Mouse (Mus musculus): ENCODE data around the gene Arhgef39. TPM values are rescaled to one million over a fixed set of nuclear protein-coding genes. Genes with fewer than 3 reads are reported as not detected.

Arhgef39 gene
- polyA plus RNA-seq, 1 experiment, result 17.3 TPM

- no peak for TF ChIP-seq POLR2A (IDR thresholded peaks at IDR 0.05; ENCODE audit: low read depth, low read length)
- TF ChIP-seq CTCF (conservative IDR thresholded peaks at IDR 0.05; ENCODE audit: insufficient read depth, insufficient read length, low read depth, low read length), result no peak
- Histone ChIP-seq H3K4me1 (ENCODE audit: control insufficient read depth, insufficient read depth, low read length) (no peaks in the 10 kb centered on the region), H3K36me3 (ENCODE audit: control insufficient read depth, insufficient read depth, low read length) (no peaks in the 10 kb centered on the region), H3K4me3 (ENCODE audit: insufficient read depth, low read depth, low read length) (no peak overlapping the region), H3K27ac (ENCODE audit: insufficient read depth, low read depth, low read length) (no peak overlapping the region), H3K27me3 (replicated peaks; ENCODE audit: control insufficient read depth, insufficient read depth, low read length) (no peaks in the 10 kb centered on the region)
- 89% methylated on average over 6 of the region's 6 CpGs for WGBS
- no peak for DNase-seq
These were observed 33.6 kb downstream of the Arhgef39 start for GRCm38 (mm10) chr4:43465935-43466334.

DNA sequence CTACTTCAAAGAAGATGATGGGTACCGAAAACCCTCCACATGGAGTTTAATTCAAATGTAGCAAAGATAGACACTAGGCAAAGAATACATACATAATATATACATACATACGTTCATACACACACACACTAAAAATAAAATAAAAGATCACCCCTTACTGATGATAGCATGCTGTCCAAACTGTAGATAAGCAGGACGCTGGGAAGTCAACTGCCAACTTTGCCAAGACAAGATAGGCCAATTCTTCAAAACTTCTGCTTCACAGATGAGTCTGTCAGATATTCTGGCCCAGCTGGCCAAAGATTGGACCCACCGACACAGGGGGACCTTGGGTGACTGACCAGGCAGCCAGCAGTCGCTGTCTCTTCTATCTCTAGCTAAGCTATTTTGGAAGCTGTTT, 36.4 kb downstream of the Arhgef39 start:
- Histone ChIP-seq H3K36me3 (ENCODE audit: control insufficient read depth, insufficient read depth, low read length) (no peaks in the 10 kb centered on the region), H3K27ac (ENCODE audit: insufficient read depth, low read depth, low read length) (no peak overlapping the region), H3K4me3 (ENCODE audit: insufficient read depth, low read depth, low read length) (no peak overlapping the region), H3K4me1 (ENCODE audit: control insufficient read depth, insufficient read depth, low read length) (no peaks in the 10 kb centered on the region), H3K27me3 (replicated peaks; ENCODE audit: control insufficient read depth, insufficient read depth, low read length) (no peaks in the 10 kb centered on the region)
- no peak for DNase-seq
- WGBS, result 94% methylated on average over 5 of the region's 5 CpGs
- TF ChIP-seq CTCF (conservative IDR thresholded peaks at IDR 0.05; ENCODE audit: insufficient read depth, insufficient read length, low read depth, low read length) (no peak), POLR2A (IDR thresholded peaks at IDR 0.05; ENCODE audit: low read depth, low read length) (no peak)

GRCm38 (mm10) chr4:43457124-43457523, 42.4 kb downstream of the Arhgef39 start:
- WGBS, result 21% methylated on average over 8 of the region's 8 CpGs
- DNase-seq, result no peak
- Histone ChIP-seq H3K27ac (ENCODE audit: insufficient read depth, low read depth, low read length) (no peak overlapping the region), H3K36me3 (ENCODE audit: control insufficient read depth, insufficient read depth, low read length) (no peaks in the 10 kb centered on the region), H3K4me3 (ENCODE audit: insufficient read depth, low read depth, low read length) (no peak overlapping the region), H3K27me3 (replicated peaks; ENCODE audit: control insufficient read depth, insufficient read depth, low read length) (no peaks in the 10 kb centered on the region), H3K4me1 (ENCODE audit: control insufficient read depth, insufficient read depth, low read length) (peaks cover 5% of the 10 kb centered on the region; the same call in 1 of the 2 replicates)
- no peak for TF ChIP-seq CTCF (conservative IDR thresholded peaks at IDR 0.05; ENCODE audit: insufficient read depth, insufficient read length, low read depth, low read length)
- no peak for TF ChIP-seq POLR2A (IDR thresholded peaks at IDR 0.05; ENCODE audit: low read depth, low read length)

- H3K27ac ChIP-seq (ENCODE audit: insufficient read depth, low read depth, low read length), result no peak overlapping the region
- WGBS, result 56% methylated on average over 4 of the region's 4 CpGs
- H3K36me3 ChIP-seq (ENCODE audit: control insufficient read depth, insufficient read depth, low read length), result no peaks in the 10 kb centered on the region
- H3K4me3 ChIP-seq (ENCODE audit: insufficient read depth, low read depth, low read length), result no peak overlapping the region
- DNase-seq, result no peak
- H3K27me3 ChIP-seq (replicated peaks; ENCODE audit: control insufficient read depth, insufficient read depth, low read length), result no peaks in the 10 kb centered on the region
- TF ChIP-seq CTCF (conservative IDR thresholded peaks at IDR 0.05; ENCODE audit: insufficient read depth, insufficient read length, low read depth, low read length), result no peak
- TF ChIP-seq POLR2A (IDR thresholded peaks at IDR 0.05; ENCODE audit: low read depth, low read length), result no peak
- peaks cover 5% of the 10 kb centered on the region; the same call in 1 of the 2 replicates for H3K4me1 ChIP-seq (ENCODE audit: control insufficient read depth, insufficient read depth, low read length)
These were observed 43.0 kb downstream of the Arhgef39 start for GRCm38 (mm10) chr4:43456470-43456869.

DNA sequence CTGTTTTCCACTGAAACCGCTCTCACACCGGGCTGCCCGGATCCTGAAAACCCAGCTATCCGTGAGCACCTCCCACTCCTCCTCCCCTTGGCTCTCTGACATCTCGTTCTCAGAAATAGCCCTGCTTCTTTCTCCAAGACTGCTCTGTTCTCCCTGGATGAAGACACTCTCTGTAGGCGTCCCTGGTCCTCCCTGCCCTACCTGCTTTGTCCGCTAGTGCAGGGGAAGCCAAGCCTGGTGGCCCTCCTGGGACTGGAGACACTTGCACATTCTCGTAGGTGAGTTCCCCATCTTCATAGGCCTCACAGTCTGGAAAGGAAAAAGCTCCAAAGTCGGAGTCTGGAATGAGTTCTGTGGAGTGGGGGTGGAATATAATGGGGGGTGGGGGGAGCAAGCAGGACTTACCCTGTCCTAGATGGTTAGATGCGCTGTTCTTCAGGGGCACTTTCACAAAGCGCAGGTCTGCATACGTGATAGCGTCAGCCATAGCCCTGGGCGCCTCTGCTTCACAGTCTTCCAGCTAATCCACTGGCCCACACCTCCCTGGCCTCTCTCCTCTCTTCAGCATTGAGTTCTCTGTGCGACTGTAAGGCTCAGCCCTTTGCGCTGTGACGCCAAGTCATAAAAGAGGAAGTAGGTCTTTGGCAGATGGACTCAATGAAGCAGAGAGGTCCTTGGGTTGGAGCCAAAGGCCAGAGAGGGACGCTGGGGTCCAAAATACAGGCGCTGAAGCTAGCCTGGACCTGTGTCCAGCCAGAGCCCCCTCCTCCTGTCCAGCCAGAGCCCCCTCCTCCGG, 45.3 kb downstream of the Arhgef39 start, which contains the start of gene Cd72:
Gene Cd72 (minus strand): TSS at position 588 of the 796 bp plus-strand sequence.
- TF ChIP-seq CTCF (conservative IDR thresholded peaks at IDR 0.05; ENCODE audit: insufficient read depth, insufficient read length, low read depth, low read length) (no peak), POLR2A (IDR thresholded peaks at IDR 0.05; ENCODE audit: low read depth, low read length) (no peak)
- peak; percentile 46 for DNase-seq
- Histone ChIP-seq H3K36me3 (ENCODE audit: control insufficient read depth, insufficient read depth, low read length) (no peaks in the 10 kb centered on the region), H3K4me1 (ENCODE audit: control insufficient read depth, insufficient read depth, low read length) (peaks cover 5% of the 10 kb centered on the region; the same call in 1 of the 2 replicates), H3K27me3 (replicated peaks; ENCODE audit: control insufficient read depth, insufficient read depth, low read length) (no peaks in the 10 kb centered on the region), H3K27ac (ENCODE audit: insufficient read depth, low read depth, low read length) (no peak within 1 kb of the TSS), H3K4me3 (ENCODE audit: insufficient read depth, low read depth, low read length) (peak within 1 kb of the TSS; percentile 18)
- 24% methylated on average over 20 of the region's 20 CpGs for WGBS

- Histone ChIP-seq H3K36me3 (ENCODE audit: control insufficient read depth, insufficient read depth, low read length) (no peaks in the 10 kb centered on the region), H3K27ac (ENCODE audit: insufficient read depth, low read depth, low read length) (no peak overlapping the region), H3K4me1 (ENCODE audit: control insufficient read depth, insufficient read depth, low read length) (peaks cover 5% of the 10 kb centered on the region; the same call in 1 of the 2 replicates), H3K27me3 (replicated peaks; ENCODE audit: control insufficient read depth, insufficient read depth, low read length) (no peaks in the 10 kb centered on the region), H3K4me3 (ENCODE audit: insufficient read depth, low read depth, low read length) (peak overlapping the region; percentile 18; the same call in 1 of the 2 replicates)
- DNase-seq, result no peak
- WGBS, result 2% methylated on average over 18 of the region's 18 CpGs
- TF ChIP-seq POLR2A (IDR thresholded peaks at IDR 0.05; ENCODE audit: low read depth, low read length), result no peak
- no peak for TF ChIP-seq CTCF (conservative IDR thresholded peaks at IDR 0.05; ENCODE audit: insufficient read depth, insufficient read length, low read depth, low read length)
These were observed 46.1 kb downstream of the Arhgef39 start for GRCm38 (mm10) chr4:43453413-43453812.

DNA sequence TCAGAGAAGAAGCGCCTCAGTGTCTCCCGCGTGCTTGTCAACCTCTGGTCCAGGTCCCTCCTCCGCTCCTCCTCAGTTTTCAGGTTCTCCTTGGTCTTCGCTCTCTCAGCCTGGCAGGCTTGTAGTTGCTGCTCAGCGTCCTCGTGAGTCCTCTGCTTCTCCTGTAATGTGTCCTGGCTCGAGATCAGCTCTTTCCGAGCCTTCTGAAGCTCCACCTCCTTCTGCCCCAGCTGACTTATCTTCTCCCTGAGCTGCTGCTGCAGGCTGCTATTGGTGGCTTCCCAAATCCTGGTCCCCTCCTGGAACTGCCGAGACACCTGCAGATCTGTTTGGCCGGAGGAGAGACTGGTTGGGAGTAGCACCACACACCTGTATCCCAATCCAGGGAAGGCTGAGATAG, 47.2 kb downstream of the Arhgef39 start:
- no peak for TF ChIP-seq CTCF (conservative IDR thresholded peaks at IDR 0.05; ENCODE audit: insufficient read depth, insufficient read length, low read depth, low read length)
- no peak for TF ChIP-seq POLR2A (IDR thresholded peaks at IDR 0.05; ENCODE audit: low read depth, low read length)
- DNase-seq, result peak; percentile 34
- no peaks in the 10 kb centered on the region for H3K36me3 ChIP-seq (ENCODE audit: control insufficient read depth, insufficient read depth, low read length)
- no peak overlapping the region for H3K4me3 ChIP-seq (ENCODE audit: insufficient read depth, low read depth, low read length)
- 59% methylated on average over 11 of the region's 11 CpGs for WGBS
- no peak overlapping the region for H3K27ac ChIP-seq (ENCODE audit: insufficient read depth, low read depth, low read length)
- H3K4me1 ChIP-seq (ENCODE audit: control insufficient read depth, insufficient read depth, low read length), result peaks cover 5% of the 10 kb centered on the region; the same call in 1 of the 2 replicates
- H3K27me3 ChIP-seq (replicated peaks; ENCODE audit: control insufficient read depth, insufficient read depth, low read length), result no peaks in the 10 kb centered on the region

Measured in kidney, adult 2 months (tissue).